In genomic region chr11:95795582-95795981, GRCm38 (mm10) we compare ENCODE assay signal across 17 mouse cellular contexts. TPM values are rescaled to one million over a fixed set of nuclear protein-coding genes. Genes with fewer than 3 reads are reported as not detected.
DNase-seq lines count a peak whose midpoint lies in the region; ATAC-seq and TF ChIP-seq lines count a peak whose summit lies in the region.
"Had no signal": no experiment of that assay in that cellular context is flagged by ENCODE, and none has a peak within 500 bp of the region (broad histone marks: within the 10 kb centered on the region; RNA-seq: fewer than 3 reads in every experiment).

No protein-coding gene starts in this region.

- no peak for TF ChIP-seq CTCF in MEL (IDR thresholded peaks at IDR 0.05 in 2 of 3, conservative IDR thresholded peaks at IDR 0.05 in 1 of 3; ENCODE audit: control insufficient read depth in 1 of 3, insufficient read depth in 1 of 3, low read depth in 2 of 3, low read length in 3 of 3, poor library complexity in 1 of 3, severe bottlenecking in 1 of 3)

- no peak for TF ChIP-seq RAD21 in MEL (IDR thresholded peaks at IDR 0.05; ENCODE audit: low read depth, low read length)

- DNase-seq in gastrocnemius, postnatal 14 days, result peak; percentile 33
- no peak for DNase-seq in gastrocnemius, postnatal 36 days
- peak; percentile 23 to 42 for DNase-seq in kidney, adult 8-10 months
- DNase-seq in MEL (ENCODE audit: low read depth, low spot score), result no peak
- peak; percentile 65 to 66 for DNase-seq in heart, postnatal 10 days
- no peak for DNase-seq in layer of hippocampus, adult 9-11 months
- no peak for DNase-seq in c-Kit-positive CD71-positive TER-119-positive erythroid progenitor cells, embryonic 14.5 days (ENCODE audit: low spot score)
- DNase-seq: cerebellum, postnatal 25 days; lung, adult 2 months; right cerebral cortex, adult 18-20 months; thymus, postnatal 25 days had no signal

- H3K4me3 ChIP-seq in kidney, embryonic 15.5 days (replicated peaks), result no peak overlapping the region
- no peak overlapping the region for H3K4me3 ChIP-seq in MEL (ENCODE audit: control insufficient read depth in 1 of 2, insufficient read depth in 1 of 2, low read depth in 2 of 2, low read length in 2 of 2)

- no peak for ATAC-seq in kidney, embryonic 15.5 days (replicated peaks; ENCODE audit: low FRiP score)
- ATAC-seq: inflammation-experienced regulatory T-cells, adult 6 months had no signal

- H3K9me3 ChIP-seq in kidney, embryonic 15.5 days (replicated peaks), result no peaks in the 10 kb centered on the region
- H3K9me3 ChIP-seq in MEL (replicated peaks; ENCODE audit: insufficient read depth, low read length), result no peaks in the 10 kb centered on the region
- H3K9me3 ChIP-seq: hindbrain, embryonic 12.5 days; stomach, embryonic 15.5 days had no signal

- no peak for TF ChIP-seq POLR2A in MEL (IDR thresholded peaks at IDR 0.05; ENCODE audit: control insufficient read depth in 1 of 2, insufficient read depth in 1 of 2, low read depth in 1 of 2, low read length in 2 of 2, poor library complexity in 1 of 2)

- TF ChIP-seq EP300 in MEL (IDR thresholded peaks at IDR 0.05; ENCODE audit: low read depth in 1 of 2, low read length in 2 of 2), result no peak

- H3K9ac ChIP-seq in kidney, embryonic 15.5 days, result no peak overlapping the region
- no peak overlapping the region for H3K9ac ChIP-seq in MEL (ENCODE audit: control insufficient read depth, low read depth, low read length, poor library complexity, severe bottlenecking)
- H3K9ac ChIP-seq: hindbrain, embryonic 12.5 days; stomach, embryonic 15.5 days had no signal

- no peaks in the 10 kb centered on the region for H3K36me3 ChIP-seq in kidney, embryonic 15.5 days
- peaks cover 0 to 12% of the 10 kb centered on the region in 2 experiments; a peak in 2 of 4 replicates for H3K36me3 ChIP-seq in MEL (ENCODE audit: control insufficient read depth in 1 of 2, insufficient read depth in 2 of 2, low read length in 2 of 2)
- H3K36me3 ChIP-seq: hindbrain, embryonic 12.5 days; stomach, embryonic 15.5 days had no signal

- 58% methylated on average over 5 of the region's 5 CpGs for WGBS in kidney, embryonic 15.5 days

- H3K4me1 ChIP-seq in kidney, embryonic 15.5 days, result peaks cover 14% of the 10 kb centered on the region
- H3K4me1 ChIP-seq in MEL (ENCODE audit: control insufficient read depth in 1 of 2, insufficient read depth in 2 of 2, low read length in 2 of 2), result peaks cover 9 to 16% of the 10 kb centered on the region in 2 experiments

- no peak overlapping the region for H3K27ac ChIP-seq in kidney, embryonic 15.5 days
- H3K27ac ChIP-seq in MEL (ENCODE audit: control insufficient read depth, low read depth, low read length), result no peak overlapping the region
- H3K27ac ChIP-seq: hindbrain, embryonic 12.5 days; stomach, embryonic 15.5 days had no signal

- H3K79me2 ChIP-seq in MEL (ENCODE audit: control insufficient read depth, insufficient read depth, low read length, poor library complexity), result no peaks in the 10 kb centered on the region

- H3K27me3 ChIP-seq in kidney, embryonic 15.5 days, result peaks cover 22% of the 10 kb centered on the region
- H3K27me3 ChIP-seq in MEL (ENCODE audit: control insufficient read depth in 1 of 2, insufficient read depth in 2 of 2, low read length in 2 of 2), result no peaks in the 10 kb centered on the region

- intact Hi-C loops in gastrocnemius, postnatal 14 days (cut with DNase I; ENCODE audit: low total_unique reads), result no loop called here
- intact Hi-C loops in gastrocnemius, postnatal 36 days (cut with DNase I), result no loop called here
- intact Hi-C loops in heart, postnatal 10 days (cut with DNase I), result loop anchor here (2.0 kb wide), 2 partner anchors 17 to 29 kb away; partner anchors contain the start of gene Phospho1

- H3K4me2 ChIP-seq in kidney, embryonic 15.5 days, result no peak overlapping the region

TF ChIP-seq in MEL, 35 proteins besides CTCF, POLR2A, EP300 and RAD21:
- TF ChIP-seq UBTF (IDR thresholded peaks at IDR 0.05; ENCODE audit: borderline replicate concordance, insufficient read depth, low read depth, low read length) (no peak), ELF1 (IDR thresholded peaks at IDR 0.05; ENCODE audit: low read depth, low read length) (no peak), ZNF384 (IDR thresholded peaks at IDR 0.05; ENCODE audit: low read depth, low read length) (peak; percentile 63; the same call in 1 of the 2 replicates), CHD1 (IDR thresholded peaks at IDR 0.05; ENCODE audit: low read depth, low read length) (no peak), JUND (IDR thresholded peaks at IDR 0.05; ENCODE audit: low read depth, low read length) (no peak)

RNA-seq across cellular contexts. Expression of gene Phospho1, which starts 28.7 kb away (rescaled TPM):
- total RNA-seq in gastrocnemius, postnatal 14 days (2021), result 100 to 1,000 TPM; 148 to 155 TPM
- total RNA-seq in gastrocnemius, postnatal 36 days (2021), result 100 to 1,000 TPM; 287 to 314 TPM
- 2.0 TPM in 1 of 2 replicates, not detected in the other for polyA plus RNA-seq in kidney, embryonic 15.5 days (2015; fragmentation: Nextera tagmentation; extraction: Ambion mirVana)
- total RNA-seq in MEL (2012; rRNA removed), result 15.4 and 17.7 TPM in 2 replicates
- 10 to 100 TPM in 1 of 2 experiments, not detected in 1; 76.0 TPM for polyA plus RNA-seq in MEL (2012; ENCODE audit: insufficient read depth in 1 of 2, insufficient read length in 2 of 2, low read depth in 1 of 2, low replicate concordance in 2 of 2, missing spikeins in 1 of 2)
- total RNA-seq in heart, postnatal 10 days (2021), result 100 to 1,000 TPM; 129 to 148 TPM
- polyA plus RNA-seq: forebrain, embryonic 11.5 days; hindbrain, embryonic 12.5 days; inflammation-experienced regulatory T-cells, adult 6 months; neural tube, embryonic 11.5 days had no signal

RNA-seq across cellular contexts. Expression of gene Gngt2, which starts 41.4 kb away (rescaled TPM):
- 1 to 10 TPM; 7.1 to 8.1 TPM for total RNA-seq in gastrocnemius, postnatal 14 days (2021)
- total RNA-seq in gastrocnemius, postnatal 36 days (2021), result 1 to 10 TPM; 4.2 to 5.5 TPM
- 22.8 and 23.7 TPM in 2 replicates for polyA plus RNA-seq in kidney, embryonic 15.5 days (2015; fragmentation: Nextera tagmentation; extraction: Ambion mirVana)
- total RNA-seq in MEL (2012; rRNA removed), result 23.5 and 24.0 TPM in 2 replicates
- polyA plus RNA-seq in MEL (2012; ENCODE audit: insufficient read depth in 1 of 2, insufficient read length in 2 of 2, low read depth in 1 of 2, low replicate concordance in 2 of 2, missing spikeins in 1 of 2), result 10 to 100 TPM in 1 of 2 experiments, not detected in 1; 25.9 TPM
- 10 to 100 TPM; 24.7 to 26.0 TPM for total RNA-seq in heart, postnatal 10 days (2021)

RNA-seq across cellular contexts. Expression of gene Abi3, which starts 46.7 kb away (rescaled TPM):
- 1 to 10 TPM; 3.3 to 4.9 TPM for total RNA-seq in gastrocnemius, postnatal 14 days (2021)
- 1 to 10 TPM; 2.8 to 3.6 TPM for total RNA-seq in gastrocnemius, postnatal 36 days (2021)
- polyA plus RNA-seq in kidney, embryonic 15.5 days (2015; fragmentation: Nextera tagmentation; extraction: Ambion mirVana), result 10.1 and 11.4 TPM in 2 replicates
- total RNA-seq in MEL (2012; rRNA removed), result 3.2 and 3.3 TPM in 2 replicates
- polyA plus RNA-seq in MEL (2012; ENCODE audit: insufficient read depth in 1 of 2, insufficient read length in 2 of 2, low read depth in 1 of 2, low replicate concordance in 2 of 2, missing spikeins in 1 of 2), result 10 to 100 TPM in 1 of 2 experiments, not detected in 1; 15.4 TPM
- 10 to 100 TPM; 16.2 to 21.1 TPM for total RNA-seq in heart, postnatal 10 days (2021)

Comparison
In these comparisons a context has a peak if more than half of its experiments do, and no peak if none do; other contexts are left out.
1. DNase-seq: peak in gastrocnemius, postnatal 14 days (single experiment), kidney, adult 8-10 months (2 of 2) and heart, postnatal 10 days (2 of 2); none in gastrocnemius, postnatal 36 days (0 of 2), MEL (single experiment), layer of hippocampus, adult 9-11 months (single experiment) and c-Kit-positive CD71-positive TER-119-positive erythroid progenitor cells, embryonic 14.5 days (single experiment).